Mouse (Mus musculus) ovary, adult 18-20 months (tissue): Measurements from ENCODE around the gene Creb3l1.

ENCODE experiments used
- DNase-seq: peaks from one replicate; pipeline ENCODE4 v3.0.0; 2022; ENCODE audit warnings: low spot score, mixed read lengths

The Creb3l1 gene

DNA sequence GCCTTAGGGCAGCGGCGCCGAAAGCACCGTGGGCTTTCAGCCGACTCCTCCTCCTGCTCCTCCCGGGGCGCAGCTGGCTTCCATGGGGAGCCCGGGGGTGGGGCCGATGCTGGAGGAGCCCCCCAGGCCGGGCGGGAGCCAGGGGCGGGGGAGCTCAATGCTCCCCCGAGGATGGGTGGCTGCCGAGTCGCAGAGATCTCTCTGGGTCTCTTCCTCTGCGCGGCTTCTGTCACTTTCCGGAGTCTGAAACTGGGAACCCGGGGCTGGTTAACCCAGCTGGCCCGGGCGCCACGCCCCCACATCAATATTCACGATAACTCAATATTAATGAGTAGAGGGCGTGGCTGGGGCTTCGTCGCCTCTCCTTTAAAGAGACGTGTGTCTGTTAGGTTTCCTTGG, at the start of gene Creb3l1:
TSS of gene Creb3l1 (minus strand) at position 229 of the 399 bp plus-strand sequence.
- peak; percentile 68 for DNase-seq

DNA sequence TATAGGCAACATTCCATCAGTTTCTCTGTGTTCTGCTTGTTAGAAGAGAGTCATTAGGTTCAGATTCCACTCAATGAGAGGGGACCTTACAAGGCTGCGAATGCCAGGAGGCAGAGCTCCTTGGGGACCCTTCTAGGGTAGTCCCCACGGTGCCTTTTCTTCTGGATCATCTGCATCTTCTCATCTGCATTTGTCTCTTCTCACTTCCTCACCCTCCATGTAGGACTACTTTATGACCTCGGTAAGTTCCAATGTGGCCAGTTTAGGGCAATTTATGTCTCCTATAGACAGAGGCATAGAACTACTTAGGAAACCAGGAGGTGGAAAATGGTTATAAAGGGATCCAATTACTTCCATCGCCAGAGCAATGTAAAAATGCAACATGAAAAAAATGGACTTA, 46.8 kb upstream of the Creb3l1 start:
- no peak for DNase-seq

DNA sequence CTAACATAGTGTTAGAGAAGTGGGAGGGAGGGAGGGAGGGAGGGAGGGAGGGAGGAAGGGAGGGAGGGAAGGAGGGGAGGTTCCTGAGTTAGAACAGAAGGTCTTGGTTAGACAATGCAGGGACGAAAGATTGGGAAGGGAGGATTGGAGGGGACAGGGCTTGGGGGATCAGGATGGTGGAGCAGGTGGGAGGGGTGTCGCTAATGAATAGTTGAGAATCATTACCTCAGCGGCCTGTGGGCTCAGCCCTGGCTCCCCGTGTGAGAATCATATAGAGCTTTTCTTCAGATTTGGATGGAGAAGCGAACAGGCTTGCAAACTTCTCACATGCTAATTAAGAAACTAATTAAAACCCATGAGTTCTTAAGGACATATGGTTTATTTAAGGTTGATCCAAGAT, 45.3 kb upstream of the Creb3l1 start:
- no peak for DNase-seq

DNA sequence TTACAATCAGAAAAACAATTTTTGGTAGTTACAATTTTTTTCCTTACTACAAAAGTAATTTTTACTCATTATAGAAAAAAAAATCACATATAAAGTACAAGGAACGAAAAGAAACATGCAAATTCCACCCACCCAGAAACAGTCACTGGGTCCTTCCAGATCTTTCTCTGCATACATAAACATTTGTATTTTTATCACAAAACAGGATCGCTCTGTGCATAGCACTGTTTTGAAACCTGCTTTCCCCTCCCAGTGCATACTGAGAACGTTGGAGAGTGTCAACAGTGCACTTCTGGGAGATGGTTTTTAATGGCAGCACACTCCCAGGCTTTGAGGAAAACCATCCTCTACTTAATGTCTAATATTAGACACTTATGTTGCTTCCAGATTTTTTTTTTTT, 43.3 kb upstream of the Creb3l1 start:
- no peak for DNase-seq

DNA sequence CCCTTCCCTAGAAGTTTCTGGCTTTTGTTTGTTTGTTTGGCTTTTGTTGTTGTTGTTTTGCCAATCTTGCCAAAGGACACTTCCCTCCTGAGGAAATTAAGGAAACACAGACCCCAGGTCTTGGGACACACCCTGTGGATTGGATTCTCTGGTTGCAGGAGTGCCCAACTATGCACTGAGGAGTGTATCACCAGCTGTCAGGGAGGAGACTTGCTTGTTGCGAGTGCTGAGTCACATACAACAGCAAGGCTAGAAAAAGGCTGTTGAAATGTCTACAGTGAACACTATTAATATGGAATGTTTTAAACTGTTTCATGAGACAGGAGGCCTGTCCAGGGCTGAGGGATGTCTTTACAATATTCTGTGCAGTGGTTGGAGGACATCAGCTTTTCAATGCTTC, 42.6 kb upstream of the Creb3l1 start:
- DNase-seq: no peak

DNA sequence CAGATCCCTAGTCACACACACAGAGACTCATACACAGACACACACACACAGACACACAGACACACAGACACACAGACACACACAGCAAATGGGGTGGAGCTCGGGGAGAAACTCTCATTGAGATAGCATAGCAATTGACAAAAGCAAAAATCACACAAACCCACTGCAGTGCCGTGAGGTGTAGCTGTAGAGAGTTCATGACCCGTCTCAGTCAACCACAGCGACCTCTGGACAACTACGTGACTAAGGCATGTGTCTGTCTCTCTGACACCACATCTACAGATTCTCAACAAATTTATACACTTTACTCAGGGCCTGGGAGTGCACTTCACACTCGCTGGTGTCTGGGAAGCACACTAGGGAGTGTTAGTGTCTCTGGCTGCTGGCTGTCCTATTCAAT, 41.6 kb upstream of the Creb3l1 start:
- no peak for DNase-seq

DNA sequence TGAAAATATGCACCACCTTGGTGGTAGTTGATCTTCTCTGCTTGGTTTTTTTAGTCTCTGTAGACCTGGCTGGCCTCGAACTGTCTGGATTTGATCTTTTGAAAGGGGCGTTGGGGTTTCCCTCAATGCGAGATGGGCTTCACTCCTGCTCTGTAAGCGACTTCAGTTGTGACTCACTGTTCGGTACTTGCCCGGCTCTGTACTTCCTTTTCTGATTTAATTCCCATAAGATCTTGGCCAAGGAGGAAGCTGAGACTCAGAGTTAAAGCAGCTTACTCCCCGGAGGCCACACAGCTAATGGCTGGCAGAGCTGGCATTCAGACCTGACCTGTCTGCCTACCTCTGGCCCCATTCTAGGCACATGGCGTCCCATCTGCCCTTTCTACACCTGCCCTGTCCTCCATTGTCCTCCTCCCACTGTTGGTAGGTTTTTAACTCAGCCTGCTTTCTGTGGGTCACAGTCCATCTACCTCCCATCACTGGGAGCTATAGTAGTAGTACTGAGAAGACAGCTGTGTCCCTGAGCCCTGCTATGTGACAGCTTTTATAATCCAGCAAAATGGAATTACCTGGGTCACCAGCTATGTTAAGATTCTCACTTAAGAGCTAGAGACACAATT, 41.1 kb upstream of the Creb3l1 start:
- no peak for DNase-seq

DNA sequence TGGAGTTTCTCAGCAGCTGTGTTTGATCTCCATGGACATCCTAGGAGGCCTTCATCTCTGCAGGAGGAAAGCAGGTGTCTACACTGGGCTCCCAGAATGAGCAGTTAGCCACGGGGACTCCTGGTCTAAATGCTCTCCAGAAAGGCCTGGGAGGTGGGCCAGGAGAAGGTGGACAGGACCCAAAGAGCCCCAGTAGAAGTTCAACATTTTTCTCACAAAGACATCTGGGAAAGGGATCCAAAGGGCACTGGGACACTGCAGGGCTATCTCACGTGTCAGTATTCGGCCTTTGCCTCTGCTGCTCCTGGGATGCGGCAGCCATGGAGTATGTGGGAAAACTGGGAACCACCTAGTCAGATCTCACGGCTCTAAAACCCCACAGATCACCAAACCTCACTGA, 38.8 kb upstream of the Creb3l1 start:
- DNase-seq: no peak

DNA sequence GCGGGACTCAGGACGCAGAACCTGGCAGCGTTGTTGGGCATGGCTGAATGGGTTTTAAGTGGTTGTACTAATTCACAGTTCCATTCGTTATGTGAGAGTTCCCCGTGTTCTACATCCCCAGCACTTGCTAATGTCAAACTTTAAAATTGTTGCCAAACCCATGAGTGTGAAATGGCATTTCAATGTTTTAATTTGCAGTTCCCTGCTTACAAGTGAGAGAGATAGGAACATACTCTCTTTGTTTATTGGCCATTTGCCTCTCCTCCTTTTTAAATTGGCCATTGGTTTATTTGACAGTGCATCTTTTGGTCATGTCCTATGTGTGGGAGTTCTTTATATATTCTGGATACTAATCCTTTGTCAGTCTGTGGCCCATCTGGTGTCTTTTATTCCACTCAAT, 37.0 kb upstream of the Creb3l1 start:
- no peak for DNase-seq

DNA sequence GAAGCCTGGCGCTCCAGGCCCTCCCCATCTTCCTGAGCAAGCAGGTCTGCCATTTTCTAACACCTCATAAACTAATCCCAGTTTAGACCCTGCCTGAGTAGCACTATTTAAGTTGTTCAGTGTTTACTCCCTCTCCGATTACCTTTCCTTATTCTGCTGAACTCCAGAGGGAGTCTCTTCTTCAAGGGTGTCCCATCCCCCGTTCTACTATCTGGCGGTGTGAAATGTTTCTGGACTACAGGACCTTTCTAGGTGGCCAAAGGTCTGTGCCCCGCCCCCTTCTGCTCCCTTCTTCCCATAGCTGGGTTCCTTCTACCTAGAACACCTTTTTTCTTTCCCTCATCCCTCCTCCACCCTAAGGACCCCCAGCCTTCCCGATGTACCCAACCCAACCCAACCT, 36.0 kb upstream of the Creb3l1 start:
- DNase-seq: no peak

DNA sequence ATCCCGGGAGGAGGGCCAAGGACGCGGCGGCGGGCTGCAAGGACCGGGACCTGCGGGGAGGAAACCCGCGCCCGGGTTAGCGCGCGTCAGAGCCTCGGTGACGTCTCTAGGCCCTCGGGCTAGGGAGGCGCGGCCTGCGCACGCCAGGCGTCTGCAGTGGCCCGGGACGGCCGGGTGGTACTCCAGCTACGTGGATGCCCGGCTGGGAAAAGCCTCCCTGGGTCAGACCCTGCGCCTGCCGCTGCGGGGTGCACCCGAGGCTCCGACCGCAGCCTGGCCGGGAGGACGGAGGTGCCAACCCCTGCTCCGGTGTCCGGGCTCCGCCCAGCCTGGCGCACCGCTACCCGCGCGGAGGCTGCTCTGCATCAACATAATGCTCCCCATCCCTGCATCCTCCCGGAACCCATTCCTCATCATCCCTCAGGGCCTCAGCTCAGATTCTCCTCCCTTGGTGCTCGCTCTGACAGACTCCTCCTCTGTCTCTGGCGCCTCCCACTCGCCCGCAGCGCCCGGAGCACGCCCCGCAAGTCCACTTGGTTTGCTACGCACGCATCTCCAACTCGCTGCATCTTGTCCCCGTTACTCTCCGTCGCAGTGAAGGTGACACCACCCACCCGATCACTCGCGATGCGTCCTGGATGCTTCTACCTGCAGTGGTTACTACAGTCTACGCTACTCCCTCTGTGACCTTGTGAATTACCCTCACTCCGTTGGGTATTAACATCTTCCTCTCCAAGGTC, 35.3 kb upstream of the Creb3l1 start:
- DNase-seq: peak; percentile 83

DNA sequence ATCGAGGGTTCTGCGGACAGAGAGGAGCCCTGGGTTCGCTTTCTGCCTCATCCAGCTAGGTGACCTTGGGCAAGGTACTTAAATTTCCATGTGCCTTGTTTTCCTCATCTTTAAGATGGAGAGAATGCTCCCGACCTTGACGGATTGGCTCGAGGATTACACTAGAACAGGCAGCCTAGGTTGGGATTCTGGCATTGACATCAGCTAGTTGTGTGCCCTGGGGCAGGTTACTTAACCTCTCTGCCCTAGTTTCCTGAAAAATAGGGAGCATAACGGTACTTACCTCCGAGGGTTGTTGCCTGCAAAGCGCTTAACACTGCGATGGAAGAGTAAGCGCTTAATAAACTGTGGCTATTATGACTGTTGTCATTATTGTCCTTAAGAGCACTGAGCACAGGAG, 34.6 kb upstream of the Creb3l1 start:
- DNase-seq: peak; percentile 18

DNA sequence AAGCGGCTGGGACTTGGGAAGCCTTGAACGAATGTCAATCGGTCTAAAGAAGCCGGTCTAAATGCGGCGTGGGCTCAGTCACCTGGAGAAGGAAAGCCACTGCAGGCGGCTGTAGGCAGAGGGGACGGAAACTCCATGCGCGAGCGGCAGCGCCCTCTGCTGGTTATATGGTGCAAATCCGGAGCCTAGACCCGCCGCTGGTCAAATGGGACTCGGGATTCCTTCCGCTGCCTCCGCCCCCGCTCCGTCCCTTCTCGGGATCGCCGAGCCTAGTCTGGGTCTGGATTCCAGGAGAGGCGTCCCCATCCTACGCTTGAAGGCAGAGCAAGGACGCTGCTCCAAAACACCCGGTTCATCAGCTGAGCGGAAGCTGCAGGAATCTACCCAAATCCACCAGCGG, 34.2 kb upstream of the Creb3l1 start:
- DNase-seq: peak; percentile 84

DNA sequence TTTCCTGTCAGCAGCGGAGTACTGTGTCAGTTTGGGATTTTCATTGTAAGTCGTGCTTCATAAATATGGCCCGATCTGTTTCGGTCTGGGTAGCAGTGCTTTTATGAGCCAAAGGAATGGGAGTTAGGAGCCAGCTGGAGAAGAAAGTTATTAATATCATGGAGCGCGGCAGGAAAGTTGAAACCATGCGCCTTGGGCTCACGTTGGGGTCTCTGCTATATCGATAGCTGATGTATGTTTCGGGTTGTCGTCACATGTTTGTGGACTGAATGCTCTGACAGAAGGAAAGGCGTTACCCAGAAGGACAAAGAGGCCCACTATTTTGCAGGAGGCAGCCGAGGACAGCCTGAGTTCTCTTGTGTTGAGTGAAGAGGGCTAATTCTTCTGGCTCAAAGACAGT, 32.5 kb upstream of the Creb3l1 start:
- DNase-seq: no peak

DNA sequence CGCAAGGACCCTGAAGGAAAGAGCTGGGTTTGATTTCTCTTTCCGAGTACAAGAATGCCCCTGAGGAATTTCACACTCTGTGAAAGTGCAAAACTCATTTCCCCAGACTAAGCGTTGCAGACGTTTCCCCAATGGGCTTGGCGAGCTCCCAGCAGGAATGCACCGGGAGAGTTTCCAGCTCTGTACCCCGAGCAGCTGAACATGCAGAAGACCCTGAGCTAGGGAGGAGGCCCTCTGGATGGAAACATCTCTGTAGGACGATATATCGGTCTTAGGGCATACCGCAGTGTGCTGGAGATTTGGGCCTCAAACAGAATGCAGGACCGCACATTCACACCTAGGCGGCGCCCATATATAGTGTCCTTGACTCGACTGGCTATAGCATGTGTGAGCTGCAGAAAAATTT, 31.5 kb upstream of the Creb3l1 start:
- peak; percentile 27 for DNase-seq

DNA sequence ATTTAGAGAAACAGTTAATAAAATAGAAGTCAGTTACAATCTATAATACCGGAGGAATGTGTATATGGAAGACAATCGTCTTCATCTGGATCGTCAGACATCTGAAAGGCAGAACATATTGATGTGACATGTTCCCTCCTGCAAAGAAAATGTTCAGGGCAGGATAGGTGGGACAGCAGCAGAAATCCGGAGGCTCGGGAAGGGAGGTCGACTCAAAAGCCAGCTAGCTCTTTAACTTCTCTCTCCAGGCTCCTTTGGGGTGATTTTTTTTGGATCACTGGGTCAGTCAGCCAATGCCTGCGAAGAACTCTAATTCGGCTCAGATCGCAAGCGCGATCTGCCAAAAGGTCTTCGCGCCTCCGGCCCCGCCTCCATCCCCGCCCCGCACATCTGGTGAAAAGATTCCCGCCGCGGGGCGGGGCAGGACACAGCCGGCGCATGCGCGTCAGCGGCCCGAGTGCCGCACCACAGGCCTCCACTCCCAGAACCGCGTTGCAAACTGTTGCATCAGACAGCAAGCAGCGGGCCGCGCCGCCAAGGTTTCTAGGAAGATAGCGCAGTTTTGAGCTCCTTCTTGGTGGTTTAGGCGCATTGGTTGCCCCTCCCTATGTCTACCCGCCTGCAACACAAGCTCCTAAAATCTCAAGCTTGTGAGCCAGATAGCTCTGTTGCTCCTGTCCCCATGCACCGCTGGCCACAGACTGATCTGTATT, 31.0 kb upstream of the Creb3l1 start:
- DNase-seq: peak; percentile 93

DNA sequence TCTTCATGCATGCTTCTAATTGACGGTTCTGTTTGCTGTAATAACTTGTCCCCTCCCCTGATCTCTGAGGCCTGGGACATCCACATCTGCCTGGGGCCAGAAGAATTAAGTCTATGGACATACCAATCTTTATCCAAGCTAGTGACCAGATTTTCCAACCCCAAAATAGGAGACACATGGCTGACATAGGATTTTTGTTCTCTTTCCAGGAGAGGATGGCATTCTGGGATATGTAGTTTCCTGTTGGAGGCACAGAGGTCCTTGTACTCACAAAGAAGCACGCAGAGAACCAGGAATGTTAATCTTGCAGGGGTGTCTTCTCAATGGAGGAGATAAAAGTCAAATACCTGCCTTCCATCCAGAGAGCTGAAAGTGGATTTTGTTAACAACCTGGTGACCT, 28.5 kb upstream of the Creb3l1 start:
- DNase-seq: no peak

DNA sequence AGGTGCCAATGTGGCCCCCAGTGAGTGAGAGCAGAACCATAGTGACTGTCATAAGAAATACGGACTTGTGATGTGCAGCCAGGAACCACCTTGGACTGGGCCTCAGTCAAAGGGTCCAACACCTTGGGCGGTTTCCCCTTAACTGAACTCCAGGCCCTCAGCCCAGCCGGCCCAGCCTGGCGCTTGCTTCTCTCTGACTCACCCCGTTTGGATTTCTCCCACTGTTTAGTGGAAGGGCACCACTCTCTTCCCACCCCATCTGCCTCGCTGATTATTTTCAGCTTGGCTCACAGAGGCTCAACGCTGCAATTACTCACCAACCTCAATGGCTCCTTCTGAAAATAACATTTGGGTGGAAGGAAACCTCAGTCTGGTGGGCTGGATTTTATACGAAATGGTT, 27.9 kb upstream of the Creb3l1 start:
- DNase-seq: no peak

DNA sequence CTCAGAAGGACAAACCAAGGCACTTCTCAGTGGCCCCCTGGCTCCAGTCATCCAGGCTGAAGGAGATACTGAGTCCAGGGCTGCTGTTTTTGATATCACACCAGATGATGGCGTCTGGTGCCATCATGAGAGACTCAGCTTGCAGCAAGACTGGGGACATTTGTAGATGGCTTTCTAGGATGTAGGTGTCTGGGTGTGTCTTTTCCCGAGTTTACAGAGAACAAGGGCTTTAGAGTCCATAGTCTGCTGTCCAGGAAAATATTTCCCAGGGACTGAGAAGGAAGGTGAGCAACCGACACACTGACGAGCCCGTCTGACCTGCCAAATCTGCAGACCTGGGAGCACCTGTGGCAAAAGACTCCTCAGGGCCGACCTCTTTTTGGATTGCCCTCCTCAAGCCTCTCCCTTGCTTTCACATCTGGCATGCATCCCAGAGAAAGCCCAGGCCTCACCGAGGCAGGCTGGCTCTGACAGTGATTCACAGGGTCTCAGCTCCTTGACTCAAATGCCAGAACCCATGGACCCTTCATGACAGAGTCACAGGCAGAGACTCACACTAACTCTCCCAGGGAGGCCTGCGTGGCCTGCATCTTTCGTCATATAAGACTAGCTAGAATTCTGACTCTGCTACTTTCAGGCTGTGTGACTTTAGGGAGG, 23.9 kb upstream of the Creb3l1 start:
- DNase-seq: no peak

DNA sequence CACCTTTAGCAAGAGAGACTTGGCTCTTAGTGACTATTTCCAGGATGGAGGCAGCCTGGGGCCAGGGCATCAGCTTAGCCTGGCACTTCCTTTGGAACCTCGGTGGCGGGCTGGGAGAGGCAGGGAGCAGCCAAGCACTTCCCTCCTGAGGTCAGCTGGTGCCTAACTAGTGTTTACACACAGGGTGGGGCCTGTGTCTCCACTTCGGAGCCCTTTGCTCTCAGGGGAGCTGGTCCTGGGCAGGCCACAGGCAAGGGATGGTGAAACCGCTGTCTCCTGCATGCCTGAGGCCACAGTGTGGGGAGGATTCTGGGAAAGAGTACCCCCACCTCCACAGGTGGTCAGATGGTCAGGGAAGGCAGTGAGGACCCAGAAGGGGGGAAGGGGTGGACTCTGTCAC, 23.3 kb upstream of the Creb3l1 start:
- no peak for DNase-seq

DNA sequence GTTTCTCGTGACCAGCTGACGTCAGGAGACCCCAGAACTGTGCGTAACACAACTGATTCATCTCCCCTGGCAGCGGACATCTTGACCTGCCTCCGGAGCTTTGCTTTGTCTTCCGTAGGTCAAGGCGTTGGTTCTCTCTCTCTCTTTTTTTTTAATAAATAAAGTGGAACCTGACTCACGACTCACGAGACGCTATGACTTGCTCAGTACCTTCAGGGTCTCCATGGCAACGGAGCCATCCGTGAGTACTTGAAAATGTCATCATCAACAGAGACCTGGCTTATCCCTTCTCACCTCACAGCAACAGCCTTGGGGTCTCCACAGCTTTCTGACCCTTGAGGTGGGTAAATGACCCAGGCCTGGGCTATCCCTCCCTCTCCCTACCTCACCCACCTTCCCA, 19.0 kb upstream of the Creb3l1 start:
- DNase-seq: no peak

DNA sequence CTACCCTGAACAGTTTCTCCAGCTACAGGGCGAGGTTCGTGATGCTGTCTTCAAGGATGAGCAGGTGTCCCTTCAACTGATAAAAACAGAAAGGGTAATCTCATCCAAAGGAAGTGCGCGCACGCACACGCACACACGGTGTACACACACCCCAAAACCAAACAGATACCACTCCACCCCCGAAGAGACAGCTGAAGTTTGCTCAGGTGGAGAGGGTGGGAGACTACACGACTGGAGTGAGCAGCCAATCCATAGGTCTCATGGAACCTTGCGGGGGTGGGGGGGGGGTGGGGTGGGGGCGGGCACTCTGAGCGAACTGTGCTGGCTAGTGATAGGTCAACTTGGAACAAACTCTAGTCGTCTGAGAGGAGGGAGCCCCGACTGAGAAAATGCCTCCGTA, 17.2 kb upstream of the Creb3l1 start:
- no peak for DNase-seq

DNA sequence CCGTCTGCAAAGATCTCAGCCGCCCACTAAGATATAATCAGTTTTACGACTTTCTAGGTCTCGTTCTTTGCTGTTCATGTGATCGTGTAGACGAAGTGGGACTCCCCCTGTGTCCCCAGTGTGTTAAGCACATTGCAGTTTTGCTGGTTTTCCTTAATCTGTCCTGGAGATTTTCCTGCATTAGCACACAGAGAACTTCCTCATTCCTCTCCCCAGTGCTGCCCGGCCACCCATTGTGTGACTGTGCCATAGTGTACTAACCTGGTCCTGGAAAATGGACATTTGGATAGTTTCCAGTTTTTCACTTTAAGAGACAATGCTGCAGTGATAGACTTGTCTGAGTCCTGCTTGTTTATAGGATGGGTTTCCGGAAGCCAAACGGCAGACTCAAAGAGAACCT, 10.0 kb upstream of the Creb3l1 start:
- no peak for DNase-seq
